Mouse (Mus musculus) MEL (cell line): ENCODE measurements around the gene Mrvi1. TPM values are rescaled to one million over a fixed set of nuclear protein-coding genes. Genes with fewer than 3 reads are reported as not detected.

Experiments
- DNase-seq: peaks from one replicate; pipeline ENCODE4 v3.0.0; 2011; ENCODE audit warnings: low read depth, low spot score
- H3K27ac ChIP-seq: 2 replicates; pipeline ENCODE4 v1.5.1; 2012; ENCODE audit warnings: low read depth, mild to moderate bottlenecking, control low read depth, low read length, moderate library complexity; ENCODE audit not compliant: control insufficient read depth
- H3K27me3 ChIP-seq, 2 experiments: fragments of 150-350 bp in 1 of 2; sonication (generic) in 1 of 2; 2 replicates each; pipeline ENCODE4 v1.6.1; 2012; ENCODE audit warnings: low read length in 2 of 2, mild to moderate bottlenecking in 2 of 2, improper control_type of control experiment in 1 of 2, moderate library complexity in 1 of 2; ENCODE audit not compliant: insufficient read depth in 2 of 2, control insufficient read depth in 1 of 2
- H3K36me3 ChIP-seq, 2 experiments: 2 replicates each; pipeline ENCODE4 v1.6.1; 2012 to 2014; ENCODE audit warnings: low read length in 2 of 2, improper control_type of control experiment in 1 of 2, inconsistent platforms in 1 of 2, mild to moderate bottlenecking in 1 of 2; ENCODE audit not compliant: insufficient read depth in 2 of 2, control insufficient read depth in 1 of 2
- H3K4me1 ChIP-seq, 2 experiments: fragments of 150-350 bp in 1 of 2; sonication (generic) in 1 of 2; 2 replicates each; pipeline ENCODE4 v1.6.1; 2012; ENCODE audit warnings: low read length in 2 of 2, improper control_type of control experiment in 1 of 2, mild to moderate bottlenecking in 1 of 2; ENCODE audit not compliant: insufficient read depth in 2 of 2, control insufficient read depth in 1 of 2
- H3K4me3 ChIP-seq, 2 experiments: fragments of 150-350 bp in 1 of 2; sonication (generic) in 1 of 2; 2 replicates each; pipeline ENCODE4 v1.5.1; 2012; ENCODE audit warnings: low read depth in 2 of 2, low read length in 2 of 2, mild to moderate bottlenecking in 2 of 2, moderate library complexity in 2 of 2, control low read depth in 1 of 2, improper control_type of control experiment in 1 of 2; ENCODE audit not compliant: control insufficient read depth in 1 of 2, insufficient read depth in 1 of 2
- H3K79me2 ChIP-seq: 2 replicates; pipeline ENCODE4 v1.6.1; 2012; ENCODE audit warnings: mild to moderate bottlenecking, low read length, moderate library complexity; ENCODE audit not compliant: control insufficient read depth, poor library complexity, insufficient read depth
- H3K9ac ChIP-seq: 2 replicates; pipeline ENCODE4 v1.6.1; 2012; ENCODE audit warnings: low read depth, mild to moderate bottlenecking, control low read depth, low read length, moderate library complexity; ENCODE audit not compliant: control insufficient read depth, poor library complexity, severe bottlenecking
- H3K9me3 ChIP-seq: fragments of 150-350 bp; sonication (generic); replicated peaks from 2 replicates; pipeline ENCODE4 v1.6.1; 2012; ENCODE audit warnings: mild to moderate bottlenecking, low read length, improper control_type of control experiment, moderate library complexity; ENCODE audit not compliant: insufficient read depth
- CTCF ChIP-seq, 3 experiments: IDR thresholded peaks in 2 of 3; conservative IDR thresholded peaks in 1 of 3; 2 replicates each; pipeline ENCODE4 v1.5.1; 2011 to 2012; ENCODE audit warnings: low read length in 3 of 3, low read depth in 2 of 3, mild to moderate bottlenecking in 2 of 3, improper control_type of control experiment in 1 of 3, inconsistent platforms in 1 of 3, mixed read lengths in 1 of 3, moderate library complexity in 1 of 3; ENCODE audit not compliant: control insufficient read depth in 1 of 3, insufficient read depth in 1 of 3, poor library complexity in 1 of 3, severe bottlenecking in 1 of 3
- HCFC1 ChIP-seq: IDR thresholded peaks from 2 replicates; pipeline ENCODE4 v1.6.1; 2012; ENCODE audit warnings: low read depth, mild to moderate bottlenecking, inconsistent platforms, low read length, improper control_type of control experiment, moderate library complexity
- KAT2A ChIP-seq: conservative IDR thresholded peaks from 2 replicates; pipeline ENCODE4 v1.6.1; 2012; ENCODE audit warnings: low read depth, low read length, improper control_type of control experiment, inconsistent platforms
- MAFK ChIP-seq: IDR thresholded peaks from 2 replicates; pipeline ENCODE4 v1.6.1; 2011; ENCODE audit warnings: low read depth, mild to moderate bottlenecking, low read length, improper control_type of control experiment, borderline replicate concordance
- MAX ChIP-seq: IDR thresholded peaks from 2 replicates; pipeline ENCODE4 v1.6.1; 2011; ENCODE audit warnings: low read length, improper control_type of control experiment
- MXI1 ChIP-seq: IDR thresholded peaks from 2 replicates; pipeline ENCODE4 v1.6.1; 2011; ENCODE audit warnings: mild to moderate bottlenecking, low read depth, low read length, improper control_type of control experiment
- MYC ChIP-seq: IDR thresholded peaks from 2 replicates; pipeline ENCODE4 v1.6.1; 2011; ENCODE audit warnings: low read depth, mild to moderate bottlenecking, low read length, improper control_type of control experiment, moderate library complexity
- NELFE ChIP-seq: IDR thresholded peaks from 2 replicates; pipeline ENCODE4 v1.6.1; 2011; ENCODE audit warnings: low read depth, low read length, improper control_type of control experiment
- RCOR1 ChIP-seq: IDR thresholded peaks from 2 replicates; pipeline ENCODE4 v1.6.1; 2012; ENCODE audit warnings: low read depth, mild to moderate bottlenecking, inconsistent platforms, low read length, improper control_type of control experiment
- SIN3A ChIP-seq: IDR thresholded peaks from 2 replicates; pipeline ENCODE4 v1.6.1; 2012; ENCODE audit warnings: low read length, improper control_type of control experiment, inconsistent platforms
- SMC3 ChIP-seq: IDR thresholded peaks from 2 replicates; pipeline ENCODE4 v1.6.1; 2011; ENCODE audit warnings: low read depth, low read length, improper control_type of control experiment
- TAL1 ChIP-seq: IDR thresholded peaks from 2 replicates; pipeline ENCODE4 v1.6.1; 2012; ENCODE audit warnings: mild to moderate bottlenecking, inconsistent platforms, low read length, moderate library complexity, mixed read lengths
- TCF12 ChIP-seq: IDR thresholded peaks from 2 replicates; pipeline ENCODE4 v1.6.1; 2014; ENCODE audit warnings: low read depth, mild to moderate bottlenecking, inconsistent platforms, low read length, improper control_type of control experiment, moderate library complexity
- UBTF ChIP-seq: IDR thresholded peaks from 2 replicates; pipeline ENCODE4 v1.6.1; 2012; ENCODE audit warnings: low read depth, mild to moderate bottlenecking, inconsistent platforms, low read length, improper control_type of control experiment, moderate library complexity, borderline replicate concordance; ENCODE audit not compliant: insufficient read depth
- USF2 ChIP-seq, 2 experiments: IDR thresholded peaks; 2 replicates each; pipeline ENCODE4 v1.6.1; 2011 to 2012; ENCODE audit warnings: improper control_type of control experiment in 2 of 2, low read length in 2 of 2, borderline replicate concordance in 1 of 2, inconsistent platforms in 1 of 2, low read depth in 1 of 2, mild to moderate bottlenecking in 1 of 2; ENCODE audit not compliant: insufficient read depth in 1 of 2
- ZC3H11A ChIP-seq: IDR thresholded peaks from 2 replicates; pipeline ENCODE4 v1.6.1; 2012; ENCODE audit warnings: low read depth, mild to moderate bottlenecking, inconsistent platforms, low read length, improper control_type of control experiment
- ZNF384 ChIP-seq: IDR thresholded peaks from 2 replicates; pipeline ENCODE4 v1.6.1; 2012; ENCODE audit warnings: low read depth, mild to moderate bottlenecking, inconsistent platforms, low read length, improper control_type of control experiment
- polyA plus RNA-seq, 2 experiments: library from polyadenylated mRNA; stranded (reverse) in 1 of 2; unstranded in 1 of 2; fragments of >175 nt in 1 of 2; fragments of >200 nt in 1 of 2; gene quantifications; 2 replicates each; pipeline versions ENCODE4 v1.2.1 to v1.2.4; 2012; ENCODE audit warnings: low replicate concordance in 2 of 2, low read depth in 1 of 2; ENCODE audit not compliant: insufficient read length in 2 of 2, insufficient read depth in 1 of 2, missing spikeins in 1 of 2
- total RNA-seq: library from RNA; depleted of rRNA; stranded (reverse); fragments of 300-350 nt; gene quantifications from 2 replicates; pipeline ENCODE4 v1.2.3, GENCODE M21; 2012

Gene Mrvi1
- total and polyA plus RNA-seq, 3 experiments: 0.19 to 0.92 TPM; not detected in 1

DNA sequence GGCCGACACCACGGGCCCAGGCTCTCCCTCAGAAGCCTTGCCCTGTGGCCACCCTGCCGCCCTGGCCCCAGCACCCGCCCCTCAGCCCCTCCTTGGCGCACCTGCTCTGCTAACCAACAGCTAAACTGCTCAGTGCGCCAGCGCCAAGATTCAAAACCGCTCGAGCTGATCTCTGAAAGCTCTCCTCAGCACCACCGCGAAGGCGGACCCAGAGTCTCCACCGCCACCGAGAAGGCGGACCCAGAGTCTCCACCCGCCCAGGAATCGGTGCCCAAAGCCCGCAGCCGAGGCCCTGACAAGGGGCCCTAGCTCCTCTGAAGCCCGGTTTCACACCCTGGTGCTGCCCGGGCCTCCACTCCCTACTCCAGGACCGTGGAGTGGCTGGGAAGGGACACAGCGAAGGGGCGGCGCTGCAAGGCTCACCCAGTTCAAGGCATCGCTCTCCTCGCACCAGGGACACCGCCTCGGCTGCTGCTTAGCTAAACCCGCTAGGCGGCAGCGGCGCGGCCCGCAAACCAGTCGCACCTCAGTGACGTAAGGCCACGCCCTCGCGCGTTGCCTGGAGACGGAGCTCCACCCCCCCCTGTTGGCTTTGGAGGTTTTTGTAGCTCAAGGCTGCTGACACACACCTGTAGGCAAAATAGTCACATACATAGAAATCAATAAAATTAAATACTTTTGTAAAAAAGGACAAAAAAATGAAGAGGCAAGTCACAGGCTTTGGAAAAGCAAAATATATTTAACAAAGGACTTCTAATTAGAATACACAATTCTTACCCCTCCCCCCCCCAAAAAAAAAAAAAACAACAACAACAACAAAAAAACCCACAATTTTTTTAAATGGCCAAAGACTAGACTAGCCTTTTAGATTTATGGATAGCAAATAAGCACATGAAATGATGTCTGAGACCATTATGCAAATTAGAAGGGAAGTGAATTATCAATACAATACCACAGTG, 138.1 kb downstream of the Mrvi1 start, which contains the start of gene Rnf141 (continued):
- TF ChIP-seq SMC3: no peak; the same call in 1 of the 2 replicates
- TF ChIP-seq HCFC1: peak; percentile 84
- no peak for TF ChIP-seq RCOR1

DNA sequence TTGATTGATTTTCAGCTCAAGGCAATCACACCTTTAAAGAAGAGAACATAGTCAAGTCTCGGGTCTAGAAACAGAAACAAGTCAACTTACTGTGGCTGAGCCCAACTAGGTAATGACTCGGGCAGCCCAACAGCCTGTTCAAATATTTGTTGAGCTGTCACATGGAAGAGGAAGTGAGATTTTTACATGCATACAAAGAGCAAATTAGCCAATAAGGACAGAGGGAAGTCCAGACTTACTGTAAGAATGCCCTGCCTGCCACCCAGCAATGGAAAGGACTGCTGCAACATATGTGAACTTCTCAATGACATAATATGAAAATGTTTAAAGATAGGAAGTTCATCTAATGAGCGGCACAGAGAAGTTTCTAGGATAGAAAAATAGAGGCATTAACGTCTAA, 141.9 kb downstream of the Mrvi1 start:
- Histone ChIP-seq H3K36me3 (peaks cover 1 to 8% of the 10 kb centered on the region in 2 experiments; a peak in 2 of 4 replicates), H3K27ac (no peak overlapping the region), H3K27me3 (no peaks in the 10 kb centered on the region), H3K9me3 (no peaks in the 10 kb centered on the region), H3K4me3 (no peak overlapping the region), H3K9ac (no peak overlapping the region), H3K79me2 (peaks cover 10% of the 10 kb centered on the region), H3K4me1 (peaks cover 5 to 13% of the 10 kb centered on the region in 2 experiments)
- TF ChIP-seq MAX (no peak), MYC (0 out of 2 replicates have a peak, but pooled peaks have one; percentile 25)
- DNase-seq: peak; percentile 76

DNA sequence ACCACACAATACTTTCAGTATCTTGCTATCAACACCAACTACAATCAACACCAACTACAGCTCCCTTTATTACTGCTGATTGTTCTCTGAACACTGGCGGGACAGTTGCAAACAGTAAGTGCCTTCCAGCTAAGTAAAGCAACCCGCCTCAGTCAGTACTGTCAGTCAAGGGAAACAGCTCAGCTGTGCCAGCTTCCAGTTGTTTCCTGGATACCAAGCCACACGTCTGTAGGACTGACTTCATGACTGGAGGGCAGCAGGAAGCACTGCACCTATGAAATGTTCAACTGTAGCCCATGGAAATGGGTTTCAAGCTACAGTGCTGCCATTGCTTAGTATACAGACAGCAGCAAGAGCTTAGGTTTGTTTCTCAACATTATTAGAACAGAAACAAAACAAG, 147.7 kb downstream of the Mrvi1 start:
- Histone ChIP-seq H3K79me2 (no peaks in the 10 kb centered on the region), H3K27ac (no peak overlapping the region), H3K36me3 (peaks cover under 1 to 11% of the 10 kb centered on the region in 2 experiments; a peak in 3 of 4 replicates), H3K4me1 (peaks cover 0 to 3% of the 10 kb centered on the region in 2 experiments; a peak in 1 of 4 replicates), H3K27me3 (no peaks in the 10 kb centered on the region), H3K4me3 (no peak overlapping the region), H3K9me3 (no peaks in the 10 kb centered on the region), H3K9ac (no peak overlapping the region)
- DNase-seq: no peak
- TF ChIP-seq NELFE: no peak
- TF ChIP-seq TAL1: no peak
- TF ChIP-seq TCF12: no peak
- no peak for TF ChIP-seq SIN3A
- TF ChIP-seq ZNF384: no peak
- no peak for TF ChIP-seq ZC3H11A
- TF ChIP-seq MXI1: no peak
- TF ChIP-seq MAFK: no peak
- TF ChIP-seq UBTF: no peak
- TF ChIP-seq CTCF (IDR thresholded peaks at IDR 0.05 in 2 of 3, conservative IDR thresholded peaks at IDR 0.05 in 1 of 3; ENCODE audit: control insufficient read depth in 1 of 3, insufficient read depth in 1 of 3, low read depth in 2 of 3, low read length in 3 of 3, poor library complexity in 1 of 3, severe bottlenecking in 1 of 3): no peak
- no peak for TF ChIP-seq KAT2A
- TF ChIP-seq MAX: no peak
- TF ChIP-seq SMC3: no peak
- no peak for TF ChIP-seq USF2 (IDR thresholded peaks at IDR 0.05; ENCODE audit: borderline replicate concordance in 1 of 2, insufficient read depth in 1 of 2, low read depth in 1 of 2, low read length in 2 of 2)
